Mouse (Mus musculus) adrenal gland, adult 2 months (tissue): Measurements from ENCODE around the gene Nebl. TPM values are rescaled to one million over a fixed set of nuclear protein-coding genes. Genes with fewer than 3 reads are reported as not detected.

ENCODE experiments used
- microRNA-seq, 2 experiments: library from miRNA; unstranded; fragments of <30 nt; microRNA quantifications; one replicate each; pipeline ENCODE4 v1.2.0; 2021
- polyA plus RNA-seq: library from polyadenylated mRNA; depleted of rRNA; stranded (reverse); fragments of >200 nt; gene quantifications from 2 replicates; pipeline ENCODE4 v1.2.3, GENCODE M21; 2012
- total RNA-seq, 2 experiments: library from RNA; stranded (reverse); gene quantifications; 2 replicates each; pipeline ENCODE4 v1.2.3; 2021

Nebl gene
- total and polyA plus RNA-seq, 3 experiments: 4.8 to 7.4 (median 7.3) TPM

Small RNAs within 50 kb of the gene (microRNA-seq; reads per million reads assigned to microRNA genes)
- gene Mir6419: 0 reads per million in 2 experiments
